Comparison of ENCODE assay signal across 14 mouse cellular contexts in the genomic region with DNA sequence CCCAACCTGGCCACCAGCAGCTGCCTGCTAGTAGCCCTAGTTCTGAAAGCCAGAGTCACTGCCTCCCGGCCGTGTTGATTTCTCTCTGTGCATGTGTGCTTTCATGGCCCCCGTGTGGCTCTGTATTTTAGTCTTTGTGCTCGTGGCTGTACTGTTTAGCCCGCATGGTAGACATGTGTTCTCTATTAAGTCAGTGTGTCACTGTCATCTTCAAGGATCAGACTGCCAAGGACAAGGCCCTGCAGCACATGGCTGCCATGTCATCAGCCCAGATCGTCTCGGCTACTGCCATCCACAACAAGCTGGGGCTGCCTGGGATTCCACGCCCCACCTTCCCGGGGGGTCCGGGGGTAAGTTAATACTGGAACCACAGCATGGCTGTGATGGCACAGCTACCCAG.
DNase-seq lines count a peak whose midpoint lies in the region; ATAC-seq and TF ChIP-seq lines count a peak whose summit lies in the region.
"Had no signal": no experiment of that assay in that cellular context is flagged by ENCODE, and none has a peak within 500 bp of the region (broad histone marks: within the 10 kb centered on the region; RNA-seq: fewer than 3 reads in every experiment).

No protein-coding gene starts in this region.

- peak; percentile 41 for DNase-seq in embryo, embryonic 11 days
- no peak for DNase-seq in embryo, embryonic 9.5 days (ENCODE audit: extremely low spot score)
- no peak for DNase-seq in layer of hippocampus, adult 2 months (ENCODE audit: low spot score in 2 of 2)
- no peak for DNase-seq in layer of hippocampus, adult 8-10 months (ENCODE audit: low spot score in 2 of 2)
- DNase-seq in embryonic facial prominence, embryonic 10.5 days (ENCODE audit: low spot score): peak; percentile 33
- no peak for DNase-seq in hindbrain, embryonic 14.5 days (ENCODE audit: low spot score)
- no peak for DNase-seq in right cerebral cortex, adult 2 months (ENCODE audit: low spot score in 2 of 2)
- DNase-seq in midbrain, embryonic 10.5 days (ENCODE audit: low spot score): no peak
- DNase-seq: kidney, adult 18-20 months; thymus, adult 18-20 months had no signal

- peak overlapping the region; percentile 73 for H3K27ac ChIP-seq in layer of hippocampus, adult 2 months
- H3K27ac ChIP-seq in embryonic facial prominence, embryonic 10.5 days (replicated peaks): peak overlapping the region; percentile 69
- H3K27ac ChIP-seq in hindbrain, embryonic 14.5 days: no peak overlapping the region
- H3K27ac ChIP-seq in midbrain, embryonic 10.5 days (replicated peaks): no peak overlapping the region
- H3K27ac ChIP-seq: liver, embryonic 12.5 days; neural tube, embryonic 13.5 days had no signal

- H3K4me3 ChIP-seq in layer of hippocampus, adult 2 months: no peak overlapping the region
- no peak overlapping the region for H3K4me3 ChIP-seq in embryonic facial prominence, embryonic 10.5 days
- H3K4me3 ChIP-seq in hindbrain, embryonic 14.5 days (replicated peaks; ENCODE audit: low read length): no peak overlapping the region
- no peak overlapping the region for H3K4me3 ChIP-seq in midbrain, embryonic 10.5 days
- H3K4me3 ChIP-seq: liver, embryonic 12.5 days; neural tube, embryonic 13.5 days had no signal

- no peak overlapping the region for H3K9ac ChIP-seq in hindbrain, embryonic 14.5 days
- H3K9ac ChIP-seq: liver, embryonic 12.5 days; neural tube, embryonic 13.5 days had no signal

- H3K4me2 ChIP-seq in hindbrain, embryonic 14.5 days (replicated peaks): no peak overlapping the region
- H3K4me2 ChIP-seq: liver, embryonic 12.5 days; neural tube, embryonic 13.5 days had no signal

- no peaks in the 10 kb centered on the region for H3K9me3 ChIP-seq in embryonic facial prominence, embryonic 10.5 days
- H3K9me3 ChIP-seq in hindbrain, embryonic 14.5 days (ENCODE audit: control insufficient read depth, low read length): no peaks in the 10 kb centered on the region
- no peaks in the 10 kb centered on the region for H3K9me3 ChIP-seq in midbrain, embryonic 10.5 days (replicated peaks)
- H3K9me3 ChIP-seq: liver, embryonic 12.5 days; neural tube, embryonic 13.5 days had no signal

- no peaks in the 10 kb centered on the region for H3K27me3 ChIP-seq in embryonic facial prominence, embryonic 10.5 days (replicated peaks; ENCODE audit: low read depth, poor library complexity, severe bottlenecking)
- no peaks in the 10 kb centered on the region for H3K27me3 ChIP-seq in hindbrain, embryonic 14.5 days (ENCODE audit: control insufficient read depth, insufficient read depth, low read length)
- H3K27me3 ChIP-seq in midbrain, embryonic 10.5 days (ENCODE audit: low read depth, poor library complexity, severe bottlenecking): peaks cover 4% of the 10 kb centered on the region; the same call in 1 of the 2 replicates
- H3K27me3 ChIP-seq: neural tube, embryonic 13.5 days had no signal

- WGBS in embryonic facial prominence, embryonic 10.5 days: 45% methylated on average over 10 of the region's 10 CpGs
- 57% methylated on average over 10 of the region's 10 CpGs for WGBS in hindbrain, embryonic 14.5 days
- 75% methylated on average over 10 of the region's 10 CpGs for WGBS in midbrain, embryonic 10.5 days

- H3K36me3 ChIP-seq in embryonic facial prominence, embryonic 10.5 days (replicated peaks): peaks cover 33% of the 10 kb centered on the region
- H3K36me3 ChIP-seq in hindbrain, embryonic 14.5 days (replicated peaks; ENCODE audit: control insufficient read depth, insufficient read depth): peaks cover 3% of the 10 kb centered on the region; the same call in 1 of the 2 replicates
- H3K36me3 ChIP-seq in midbrain, embryonic 10.5 days: peaks cover 40% of the 10 kb centered on the region

- ATAC-seq in hindbrain, embryonic 14.5 days (ENCODE audit: low FRiP score): 0 out of 2 replicates have a peak, but pooled peaks have one; percentile 28
- ATAC-seq: activated CD4-positive, CD25-positive, alpha-beta regulatory T cell, adult 4 months; CD4-positive, CD25-positive, alpha-beta regulatory T cell, adult 4 months; liver, embryonic 12.5 days had no signal

- H3K4me1 ChIP-seq in embryonic facial prominence, embryonic 10.5 days: peaks cover 54% of the 10 kb centered on the region
- peaks cover 36% of the 10 kb centered on the region for H3K4me1 ChIP-seq in hindbrain, embryonic 14.5 days (replicated peaks; ENCODE audit: control insufficient read depth, insufficient read depth, low read length)
- H3K4me1 ChIP-seq in midbrain, embryonic 10.5 days: peaks cover 52% of the 10 kb centered on the region

- no peak; the same call in 1 of the 2 replicates for TF ChIP-seq CTCF in layer of hippocampus, adult 2 months (conservative IDR thresholded peaks at IDR 0.05)

Comparison
In these comparisons a context has a peak if more than half of its experiments do, and no peak if none do; other contexts are left out.
1. DNase-seq: peak in embryo, embryonic 11 days (single experiment) and embryonic facial prominence, embryonic 10.5 days (single experiment); none in embryo, embryonic 9.5 days (single experiment), layer of hippocampus, adult 2 months (0 of 2), layer of hippocampus, adult 8-10 months (0 of 2), hindbrain, embryonic 14.5 days (single experiment), right cerebral cortex, adult 2 months (0 of 2) and midbrain, embryonic 10.5 days (single experiment).
2. H3K27ac ChIP-seq: peak in layer of hippocampus, adult 2 months (single experiment) and embryonic facial prominence, embryonic 10.5 days (single experiment); none in hindbrain, embryonic 14.5 days (single experiment) and midbrain, embryonic 10.5 days (single experiment).